Mouse (Mus musculus) monocyte, adult 59 days (primary cell): ENCODE results near the gene Olfr965. TPM values are rescaled to one million over a fixed set of nuclear protein-coding genes. Genes with fewer than 3 reads are reported as not detected.

ENCODE experiments used
- total RNA-seq, 2 experiments: library from RNA; stranded (reverse); gene quantifications; one replicate each; pipeline ENCODE4 v1.2.4; 2023

Gene Olfr965
- total RNA-seq = not detected

DNA sequence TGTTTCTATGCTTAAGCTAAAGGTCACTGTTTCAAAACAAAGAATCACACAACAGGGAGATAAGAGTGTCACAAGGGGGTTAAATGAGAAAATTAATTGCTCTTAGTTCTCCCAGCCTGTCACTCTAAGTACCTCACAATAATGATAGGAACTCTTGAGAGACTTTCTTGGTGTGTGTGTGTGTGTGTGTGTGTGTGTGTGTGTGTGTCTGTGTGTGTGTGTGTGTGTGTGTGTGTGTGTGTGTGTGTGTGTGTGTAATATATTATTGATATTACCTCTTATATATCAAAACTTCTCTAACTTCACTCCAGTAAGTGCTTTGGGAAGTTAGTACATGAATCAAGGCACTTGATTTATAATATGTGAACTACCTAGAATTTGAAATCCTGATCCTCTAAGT, at the start of gene Olfr965:
Olfr965 (plus strand) TSS at position 301 of the 400 bp plus-strand sequence.

DNA sequence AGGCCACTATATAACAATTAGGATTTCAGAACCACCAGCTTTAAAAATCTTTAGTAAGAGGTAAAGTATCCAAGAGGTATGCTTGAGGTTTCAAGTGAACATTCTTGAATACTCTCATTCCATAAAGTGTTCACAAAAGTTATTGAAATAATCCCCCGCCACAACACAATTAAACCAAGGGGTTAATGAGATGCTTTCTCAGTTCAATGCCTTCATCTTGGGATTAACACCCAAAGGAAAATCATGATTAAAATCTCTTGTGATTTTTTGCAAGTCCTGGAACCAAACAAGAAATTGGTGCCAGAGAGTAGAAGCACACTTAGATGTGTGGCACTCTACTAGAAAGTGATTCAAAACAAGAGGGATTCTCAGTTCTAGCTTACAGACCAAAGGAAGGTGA, 44.2 kb upstream of the Olfr965 start, which contains the start of gene Olfr963:
Olfr963 (plus strand) TSS at position 301 of the 400 bp plus-strand sequence.

DNA sequence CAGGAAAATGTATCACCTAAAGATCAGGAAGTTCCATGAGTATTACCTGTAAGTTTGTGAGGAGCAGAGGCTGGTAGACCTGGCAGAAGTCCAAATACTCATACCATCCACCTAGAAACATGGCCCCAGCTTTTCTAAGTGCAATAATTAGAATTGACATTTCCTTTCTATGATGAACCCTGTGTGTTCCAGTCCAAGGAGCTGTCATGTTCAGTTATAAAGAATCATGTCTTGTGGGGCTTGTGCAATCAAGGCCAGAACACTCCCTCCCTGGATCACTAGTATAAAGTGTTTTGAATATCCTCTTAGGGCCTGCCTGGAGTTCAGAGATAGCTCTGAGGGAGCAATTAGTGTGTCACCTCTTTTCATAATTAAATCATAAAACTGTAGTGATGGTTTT, 4.1 kb upstream of the Olfr965 start, which contains the start of gene Olfr149:
Olfr149 (minus strand) TSS at position 101 of the 400 bp plus-strand sequence.

DNA sequence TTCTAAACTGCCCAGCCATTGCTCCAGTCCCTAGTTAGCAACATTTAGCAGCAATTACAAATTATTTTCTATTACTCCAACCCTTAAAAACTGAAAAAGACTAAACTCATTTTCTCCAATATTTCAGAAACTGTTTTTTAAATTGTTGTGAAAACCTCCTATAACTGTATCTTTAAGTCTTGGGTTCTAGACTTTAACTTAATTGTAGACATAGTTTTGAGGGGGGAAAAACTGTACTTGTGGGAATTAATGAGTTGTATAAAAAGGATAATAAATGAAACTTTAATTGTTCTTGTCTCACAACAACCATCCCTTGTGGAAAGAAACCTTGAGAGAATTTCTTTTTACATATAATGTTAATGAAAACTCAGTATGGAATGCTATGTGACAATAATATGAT, 19.5 kb downstream of the Olfr965 start, which contains the start of gene Olfr150:
Olfr150 (plus strand) TSS at position 301 of the 400 bp plus-strand sequence.

DNA sequence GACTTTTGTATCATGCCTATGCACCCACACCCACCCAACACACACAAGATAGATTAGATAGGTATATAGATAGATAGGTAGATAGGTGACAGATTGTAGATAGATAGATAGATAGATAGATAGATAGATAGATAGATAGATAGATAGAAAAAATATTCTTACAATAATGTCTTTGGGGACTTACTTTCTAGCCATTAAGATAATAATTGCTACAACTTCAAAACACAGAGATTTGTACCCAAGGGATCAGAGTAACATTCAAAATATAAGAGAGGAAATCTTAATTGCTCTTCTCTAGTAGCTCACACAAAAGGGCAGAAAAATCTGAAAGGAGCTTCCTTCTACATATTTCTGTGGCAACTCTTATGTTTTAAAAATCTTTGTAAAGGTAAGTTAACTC, 34.8 kb downstream of the Olfr965 start, which contains the start of gene Olfr967:
Olfr967 (plus strand) TSS at position 301 of the 400 bp plus-strand sequence.

Other genes with a start within 250 kb of the Olfr965 start
- not detected for gene Olfr955, start 239.4 kb upstream of the Olfr965 start, total RNA-seq
- not detected for gene Olfr44, start 217.4 kb upstream of the Olfr965 start, total RNA-seq
- not detected for gene Olfr957, start 195.5 kb upstream of the Olfr965 start, total RNA-seq
- not detected for gene Olfr958, start 157.3 kb upstream of the Olfr965 start, total RNA-seq
- not detected for gene Olfr959, start 135.8 kb upstream of the Olfr965 start, total RNA-seq
- gene AW551984, start 107.0 kb upstream of the Olfr965 start, total RNA-seq = not detected
- not detected for gene Olfr148, start 100.7 kb upstream of the Olfr965 start, total RNA-seq
- gene Olfr960, start 90.0 kb upstream of the Olfr965 start, total RNA-seq = not detected
- not detected for gene Olfr961, start 66.3 kb upstream of the Olfr965 start, total RNA-seq
- gene Olfr963, start 44.1 kb upstream of the Olfr965 start, total RNA-seq = not detected
- gene Olfr149, start 4.2 kb upstream of the Olfr965 start, total RNA-seq = not detected
- not detected for gene Olfr150, start 19.6 kb downstream of the Olfr965 start, total RNA-seq
- not detected for gene Olfr967, start 34.9 kb downstream of the Olfr965 start, total RNA-seq
- not detected for gene Olfr968, start 71.9 kb downstream of the Olfr965 start, total RNA-seq
- gene Olfr969, start 79.6 kb downstream of the Olfr965 start, total RNA-seq = not detected
- gene Olfr970, start 97.5 kb downstream of the Olfr965 start, total RNA-seq = not detected
- not detected for gene Olfr971, start 125.5 kb downstream of the Olfr965 start, total RNA-seq
- gene Olfr972, start 155.1 kb downstream of the Olfr965 start, total RNA-seq = not detected
- not detected for gene Olfr229, start 196.0 kb downstream of the Olfr965 start, total RNA-seq
- not detected for gene Olfr974, start 226.1 kb downstream of the Olfr965 start, total RNA-seq
- not detected for gene Olfr975, start 240.7 kb downstream of the Olfr965 start, total RNA-seq
- gene Olfr976, start 249.8 kb downstream of the Olfr965 start, total RNA-seq = not detected